Comparison of ENCODE assay signal across 9 mouse cellular contexts in genomic region chr13:110690501-110691255, GRCm38 (mm10).
DNase-seq lines count a peak whose midpoint lies in the region; ATAC-seq lines count a peak whose summit lies in the region.
"Had no signal": no experiment of that assay in that cellular context is flagged by ENCODE, and none has a peak within 500 bp of the region (broad histone marks: within the 10 kb centered on the region; RNA-seq: fewer than 3 reads in every experiment).

No protein-coding gene starts in this region.

- H3K27me3 ChIP-seq in kidney, embryonic 15.5 days = no peaks in the 10 kb centered on the region
- no peaks in the 10 kb centered on the region for H3K27me3 ChIP-seq in liver, embryonic 12.5 days (replicated peaks)
- H3K27me3 ChIP-seq: liver, embryonic 15.5 days had no signal

- 27% methylated on average over 10 of the region's 10 CpGs for whole genome bisulfite sequencing in kidney, embryonic 15.5 days
- WGBS in liver, embryonic 12.5 days (ENCODE audit: insufficient replicate concordance) = 56% methylated on average over 10 of the region's 10 CpGs

- H3K4me2 ChIP-seq in kidney, embryonic 15.5 days = no peak overlapping the region
- no peak overlapping the region for H3K4me2 ChIP-seq in liver, embryonic 12.5 days
- H3K4me2 ChIP-seq: liver, embryonic 15.5 days had no signal

- no peak overlapping the region for H3K9ac ChIP-seq in kidney, embryonic 15.5 days
- no peak overlapping the region for H3K9ac ChIP-seq in liver, embryonic 12.5 days
- H3K9ac ChIP-seq: liver, embryonic 15.5 days had no signal

- intact Hi-C loops in gastrocnemius, postnatal 36 days (cut with DNase I) = no loop called here

- H3K9me3 ChIP-seq in kidney, embryonic 15.5 days (replicated peaks) = no peaks in the 10 kb centered on the region
- no peaks in the 10 kb centered on the region for H3K9me3 ChIP-seq in liver, embryonic 12.5 days (replicated peaks)
- H3K9me3 ChIP-seq: liver, embryonic 15.5 days had no signal

- H3K4me3 ChIP-seq in kidney, embryonic 15.5 days (replicated peaks) = no peak overlapping the region
- no peak overlapping the region for H3K4me3 ChIP-seq in liver, embryonic 12.5 days
- H3K4me3 ChIP-seq: liver, embryonic 15.5 days had no signal

- ATAC-seq in kidney, embryonic 15.5 days (replicated peaks; ENCODE audit: low FRiP score) = 0 out of 2 replicates have a peak, but pooled peaks have one; percentile 18
- no peak for ATAC-seq in liver, embryonic 12.5 days

- H3K36me3 ChIP-seq in kidney, embryonic 15.5 days = no peaks in the 10 kb centered on the region
- H3K36me3 ChIP-seq in liver, embryonic 12.5 days = no peaks in the 10 kb centered on the region
- H3K36me3 ChIP-seq: liver, embryonic 15.5 days had no signal

- H3K27ac ChIP-seq in kidney, embryonic 15.5 days = peak overlapping the region; percentile 66; the same call in 1 of the 2 replicates
- H3K27ac ChIP-seq in liver, embryonic 12.5 days = no peak overlapping the region
- H3K27ac ChIP-seq: liver, embryonic 15.5 days had no signal

- H3K4me1 ChIP-seq in kidney, embryonic 15.5 days = peaks cover 7% of the 10 kb centered on the region
- no peaks in the 10 kb centered on the region for H3K4me1 ChIP-seq in liver, embryonic 12.5 days
- H3K4me1 ChIP-seq: liver, embryonic 15.5 days had no signal

- peak; percentile 19 for DNase-seq in gastrocnemius, postnatal 10 days
- DNase-seq in gastrocnemius, postnatal 36 days = no peak
- DNase-seq in MN1 (ENCODE audit: low spot score) = peak; percentile 68
- peak; percentile 6 for DNase-seq in cerebellum, adult 9-11 months
- no peak for DNase-seq in T-cell, adult 2 months (ENCODE audit: low spot score)
- no peak for DNase-seq in gastrocnemius, adult 18-20 months (ENCODE audit: low spot score)

Comparison
In these comparisons a context has a peak if more than half of its experiments do, and no peak if none do; other contexts are left out.
1. DNase-seq: peak in gastrocnemius, postnatal 10 days (single experiment), MN1 (single experiment) and cerebellum, adult 9-11 months (single experiment); none in gastrocnemius, postnatal 36 days (0 of 2), T-cell, adult 2 months (single experiment) and gastrocnemius, adult 18-20 months (single experiment).